Mouse (Mus musculus) forebrain, postnatal 0 days (tissue): ENCODE measurements around the gene Atp6v1a. TPM values are rescaled to one million over a fixed set of nuclear protein-coding genes. Genes with fewer than 3 reads are reported as not detected.

ENCODE experiments used
- ATAC-seq: fragments of 200-750 bp; cut with Nextera tagmentation; 2 replicates; pipeline ENCODE4 v1.8.0; 2017; ENCODE audit warnings: mild to moderate bottlenecking, moderate library complexity
- DNase-seq: peaks from one replicate; pipeline ENCODE4 v3.0.0-alpha.2; 2015
- H3K27ac ChIP-seq: fragments of 300-500 bp; sonication (generic); 2 replicates; pipeline ENCODE4 v1.5.1; 2014; ENCODE audit warnings: low read depth, mild to moderate bottlenecking, antibody characterized with exemption, low read length, moderate library complexity, mixed read lengths
- H3K27me3 ChIP-seq: fragments of 300-500 bp; sonication (generic); 2 replicates; pipeline ENCODE4 v1.6.1; 2014; ENCODE audit warnings: mild to moderate bottlenecking, low read length, mixed read lengths; ENCODE audit not compliant: insufficient read depth
- H3K36me3 ChIP-seq: fragments of 300-500 bp; sonication (generic); 2 replicates; pipeline ENCODE4 v1.6.1; 2014; ENCODE audit warnings: mild to moderate bottlenecking, moderate library complexity; ENCODE audit not compliant: insufficient read depth
- H3K4me1 ChIP-seq: fragments of 300-500 bp; sonication (generic); 2 replicates; pipeline ENCODE4 v1.6.1; 2014; ENCODE audit warnings: antibody characterized with exemption; ENCODE audit not compliant: insufficient read depth
- H3K4me2 ChIP-seq: fragments of 300-500 bp; sonication (generic); 2 replicates; pipeline ENCODE4 v1.6.1; 2014; ENCODE audit warnings: low read depth, mild to moderate bottlenecking, moderate library complexity
- H3K4me3 ChIP-seq: fragments of 300-500 bp; sonication (generic); 2 replicates; pipeline ENCODE4 v1.5.1; 2014; ENCODE audit warnings: low read depth, low read length, mixed read lengths
- H3K9ac ChIP-seq: fragments of 300-500 bp; sonication (generic); 2 replicates; pipeline ENCODE4 v1.6.1; 2014; ENCODE audit warnings: mild to moderate bottlenecking
- H3K9me3 ChIP-seq: fragments of 300-500 bp; sonication (generic); 2 replicates; pipeline ENCODE4 v1.6.1; 2016; ENCODE audit warnings: low read length
- CTCF ChIP-seq: sonication (generic); IDR thresholded peaks from 2 replicates; pipeline ENCODE4 v1.5.1; 2016; ENCODE audit warnings: antibody characterized with exemption, control low read depth, low read depth
- WGBS: fragments of 180-500 bp; shearing (Covaris S2); extraction: QIAGEN DNeasy Blood & Tissue Kit; methylation state at CpG from one replicate; pipeline ENCODE4 v1.1.7; 2014; 5-methylcytosine and 5-hydroxymethylcytosine counted together
- polyA plus RNA-seq: library from polyadenylated mRNA; unstranded; fragments of >200 nt; fragmentation: Nextera tagmentation; extraction: Ambion mirVana; gene quantifications from 2 replicates; pipeline ENCODE4 v1.2.1, GENCODE M21; 2015
- total RNA-seq: library from RNA; depleted of rRNA; stranded (reverse); fragments of >200 nt; gene quantifications from 2 replicates; pipeline ENCODE4 v1.2.3, GENCODE M21; 2014

Atp6v1a gene
- total and polyA plus RNA-seq, 2 experiments from 2014 or later = 149 to 192 TPM

DNA sequence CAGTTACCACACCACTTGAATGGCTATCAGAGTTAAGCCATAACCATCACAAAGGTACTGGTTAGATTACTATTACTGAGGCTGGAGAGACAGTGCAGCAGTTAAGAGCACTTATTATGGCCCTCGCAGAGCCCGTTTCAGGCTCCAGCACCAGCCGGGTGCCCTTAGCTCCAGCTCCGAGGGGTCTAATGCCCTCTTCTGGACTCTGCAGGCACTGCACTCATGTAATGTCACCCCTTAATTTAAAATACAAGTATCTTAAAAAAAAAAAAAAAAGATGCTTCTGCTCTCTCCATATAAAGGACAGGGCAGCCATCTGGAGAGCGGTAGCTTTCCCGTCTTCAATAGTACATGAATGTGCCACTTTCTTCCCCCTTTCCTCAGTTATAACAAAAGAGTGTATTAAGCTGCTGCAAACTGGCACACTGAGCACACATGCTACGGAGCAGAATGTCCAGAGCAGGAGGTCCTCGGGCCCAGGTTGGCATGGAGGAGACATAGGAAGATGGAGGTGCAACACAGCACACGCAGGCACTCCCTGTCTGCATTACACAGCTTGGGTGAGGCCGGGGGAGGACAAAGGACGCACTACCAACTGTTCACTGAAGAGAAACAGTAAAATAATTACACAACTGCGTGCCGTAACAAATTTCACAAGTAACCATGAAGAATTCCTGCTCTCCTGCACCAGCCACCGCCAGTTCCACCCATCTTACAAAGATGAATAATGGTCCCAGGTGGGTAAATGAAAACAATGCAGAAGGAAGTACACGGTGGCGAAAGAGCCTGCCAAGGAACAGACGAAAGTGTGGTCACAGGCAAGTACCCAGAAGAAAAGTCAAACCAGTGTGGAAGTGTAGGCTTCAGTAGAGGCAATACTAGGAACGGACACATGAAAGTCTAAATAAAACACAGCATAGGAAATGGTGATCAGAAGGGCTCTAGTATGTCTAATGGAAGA is 35.4 kb downstream of the Atp6v1a start:
- Histone ChIP-seq H3K27me3 (no peaks in the 10 kb centered on the region), H3K4me1 (no peaks in the 10 kb centered on the region), H3K36me3 (peaks cover 68% of the 10 kb centered on the region), H3K9ac (no peak overlapping the region), H3K27ac (no peak overlapping the region), H3K4me3 (no peak overlapping the region), H3K4me2 (no peak overlapping the region), H3K9me3 (no peaks in the 10 kb centered on the region)
- WGBS = 92% methylated on average over 18 of the region's 18 CpGs
- ATAC-seq (no peak), DNase-seq (no peak)
- TF ChIP-seq CTCF = peak; percentile 8; the same call in 1 of the 2 replicates

DNA sequence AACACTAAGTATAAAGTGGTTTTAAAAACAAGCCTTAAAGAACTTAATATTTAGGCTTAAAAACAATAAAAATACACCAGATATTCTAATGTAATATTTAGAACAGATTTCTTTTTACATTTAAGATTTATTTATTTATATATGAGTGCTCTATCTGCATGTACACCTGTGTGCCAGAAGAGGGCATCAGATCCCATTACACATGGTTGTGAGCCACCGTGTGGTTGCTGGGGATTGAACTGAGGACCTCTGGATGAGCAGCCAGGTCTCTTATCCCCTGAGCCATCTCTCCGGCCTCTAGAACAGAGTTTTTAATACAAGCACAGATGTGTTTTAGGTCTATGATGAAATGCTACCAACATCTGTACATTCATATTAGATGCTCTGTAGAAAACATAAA is 36.6 kb downstream of the Atp6v1a start:
- no peak overlapping the region for H3K4me2 ChIP-seq
- H3K36me3 ChIP-seq = peaks cover 69% of the 10 kb centered on the region
- H3K9me3 ChIP-seq = no peaks in the 10 kb centered on the region
- H3K4me1 ChIP-seq = no peaks in the 10 kb centered on the region
- 90% methylated on average over 2 of the region's 2 CpGs for WGBS
- H3K9ac ChIP-seq = no peak overlapping the region
- no peaks in the 10 kb centered on the region for H3K27me3 ChIP-seq
- no peak overlapping the region for H3K27ac ChIP-seq
- no peak overlapping the region for H3K4me3 ChIP-seq
- ATAC-seq (no peak), DNase-seq (no peak)
- TF ChIP-seq CTCF = peak; percentile 35

DNA sequence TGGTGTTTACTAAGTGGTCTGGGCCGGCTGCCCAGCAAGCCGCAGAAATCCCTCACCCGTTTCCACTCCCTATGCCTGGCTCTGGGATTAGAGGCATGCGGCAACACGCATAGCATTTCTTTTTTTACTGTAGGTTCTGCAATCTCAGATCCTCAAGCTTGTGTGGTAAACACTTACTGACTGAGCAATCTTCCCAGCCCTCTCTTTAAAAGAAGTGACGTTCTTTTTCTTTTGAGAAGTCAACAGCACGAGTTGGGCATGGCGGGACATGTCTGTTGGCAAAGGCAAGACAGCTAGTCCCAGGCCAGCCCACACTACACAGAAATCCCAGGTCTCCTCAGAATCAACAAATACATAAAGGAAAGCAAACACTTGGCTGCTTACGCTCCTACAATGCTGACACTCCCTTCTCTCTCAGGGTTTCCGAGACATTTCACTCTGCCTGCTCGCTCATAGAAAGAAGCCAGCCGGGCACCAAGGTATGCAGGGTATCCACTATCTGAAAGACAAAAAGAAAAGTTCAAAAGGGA is 38.3 kb downstream of the Atp6v1a start:
- Histone ChIP-seq H3K9ac (no peak overlapping the region), H3K4me1 (no peaks in the 10 kb centered on the region), H3K27ac (no peak overlapping the region), H3K4me3 (no peak overlapping the region), H3K36me3 (peaks cover 69% of the 10 kb centered on the region), H3K27me3 (no peaks in the 10 kb centered on the region), H3K9me3 (no peaks in the 10 kb centered on the region), H3K4me2 (no peak overlapping the region)
- DNase-seq = no peak
- TF ChIP-seq CTCF = no peak
- no peak for ATAC-seq
- 91% methylated on average over 12 of the region's 12 CpGs for WGBS

DNA sequence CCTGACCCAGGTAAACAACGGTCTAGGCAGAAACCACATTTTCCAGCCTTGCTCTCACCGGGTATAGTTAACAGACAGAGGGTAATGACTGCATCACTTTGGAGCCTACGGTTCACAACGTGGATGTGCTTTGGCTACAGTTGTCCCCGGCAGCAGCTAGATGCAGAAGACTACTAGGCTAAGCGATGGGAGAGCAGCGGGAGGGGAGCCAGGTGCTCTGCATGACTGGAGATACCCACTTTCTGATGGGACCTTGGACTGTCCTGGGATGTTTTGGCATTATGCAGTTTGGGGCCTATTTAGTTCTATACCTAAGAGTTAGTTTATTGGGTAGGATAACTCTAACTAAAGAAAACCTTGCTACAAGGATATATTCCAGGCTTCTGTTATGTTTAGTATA is 40.1 kb downstream of the Atp6v1a start:
- ATAC-seq = no peak
- Histone ChIP-seq H3K9ac (no peak overlapping the region), H3K36me3 (peaks cover 74% of the 10 kb centered on the region), H3K9me3 (no peaks in the 10 kb centered on the region), H3K27ac (no peak overlapping the region), H3K4me3 (no peak overlapping the region), H3K4me2 (no peak overlapping the region), H3K27me3 (no peaks in the 10 kb centered on the region), H3K4me1 (no peaks in the 10 kb centered on the region)
- WGBS = 95% methylated on average over 7 of the region's 7 CpGs
- no peak for DNase-seq
- no peak for TF ChIP-seq CTCF

GRCm38 (mm10) chr16:44087650-44088049 is 51.9 kb downstream of the Atp6v1a start:
- no peak for ATAC-seq
- Histone ChIP-seq H3K4me2 (no peak overlapping the region), H3K9me3 (no peaks in the 10 kb centered on the region), H3K27ac (no peak overlapping the region), H3K4me3 (no peak overlapping the region), H3K36me3 (peaks cover 65% of the 10 kb centered on the region), H3K4me1 (no peaks in the 10 kb centered on the region), H3K9ac (no peak overlapping the region), H3K27me3 (no peaks in the 10 kb centered on the region)
- DNase-seq = no peak
- WGBS = 87% methylated on average over 2 of the region's 2 CpGs
- no peak for TF ChIP-seq CTCF

- ATAC-seq (peak; percentile 93), DNase-seq (peak; percentile 87)
- 6% methylated on average over 45 of the region's 45 CpGs for WGBS
- no peaks in the 10 kb centered on the region for H3K4me1 ChIP-seq
- peak within 1 kb of the TSS; percentile 68 for H3K9ac ChIP-seq
- peak; percentile 83 for TF ChIP-seq CTCF
- no peaks in the 10 kb centered on the region for H3K27me3 ChIP-seq
- H3K9me3 ChIP-seq = no peaks in the 10 kb centered on the region
- H3K4me2 ChIP-seq = peak within 1 kb of the TSS; percentile 67
- no peaks in the 10 kb centered on the region for H3K36me3 ChIP-seq
- peak within 1 kb of the TSS; percentile 85 for H3K27ac ChIP-seq
- H3K4me3 ChIP-seq = peak within 1 kb of the TSS; percentile 46
These were observed 76.2 kb downstream of the Atp6v1a start, which contains the start of gene Gramd1c for GRCm38 (mm10) chr16:44063025-44063894. TSS of gene Gramd1c (minus strand) at chr16:44063345.
